Mouse (Mus musculus) layer of hippocampus, postnatal 14 days (tissue): ENCODE results near the gene Cyp2j12. TPM values are rescaled to one million over a fixed set of nuclear protein-coding genes. Genes with fewer than 3 reads are reported as not detected.
"Not testable (repeated sequence)": the region's sequence is repeated elsewhere in the genome, so short reads cannot be mapped to it uniquely, and the experiment has no call there.

ENCODE experiments used
- DNase-seq, 2 experiments: peaks; one replicate each; pipeline ENCODE4 v3.0.0; 2021 to 2022; ENCODE audit warnings: low spot score in 2 of 2, mixed read lengths in 1 of 2
- long read RNA-seq, 2 experiments: library from polyadenylated mRNA; stranded (forward); transcript quantifications; one replicate each; pipeline ENCODE4 v2.0.0; 2021
- total RNA-seq, 2 experiments: library from RNA; stranded (reverse); gene quantifications; 2 replicates each; pipeline ENCODE4 v1.2.3; 2021

Cyp2j12 gene
- total RNA-seq = 1 to 10 TPM; 1.1 to 1.8 TPM
- long read RNA-seq, experiment 1, partial matches to known transcripts = 0 of 1 reads
- long read RNA-seq, experiment 1, other reads (novel, unspliced or antisense) = 0 of 1 reads
- long read RNA-seq, experiment 2, partial matches to known transcripts = 4 of 9 reads
- long read RNA-seq, experiment 2, other reads (novel, unspliced or antisense) = 0 of 9 reads

DNA sequence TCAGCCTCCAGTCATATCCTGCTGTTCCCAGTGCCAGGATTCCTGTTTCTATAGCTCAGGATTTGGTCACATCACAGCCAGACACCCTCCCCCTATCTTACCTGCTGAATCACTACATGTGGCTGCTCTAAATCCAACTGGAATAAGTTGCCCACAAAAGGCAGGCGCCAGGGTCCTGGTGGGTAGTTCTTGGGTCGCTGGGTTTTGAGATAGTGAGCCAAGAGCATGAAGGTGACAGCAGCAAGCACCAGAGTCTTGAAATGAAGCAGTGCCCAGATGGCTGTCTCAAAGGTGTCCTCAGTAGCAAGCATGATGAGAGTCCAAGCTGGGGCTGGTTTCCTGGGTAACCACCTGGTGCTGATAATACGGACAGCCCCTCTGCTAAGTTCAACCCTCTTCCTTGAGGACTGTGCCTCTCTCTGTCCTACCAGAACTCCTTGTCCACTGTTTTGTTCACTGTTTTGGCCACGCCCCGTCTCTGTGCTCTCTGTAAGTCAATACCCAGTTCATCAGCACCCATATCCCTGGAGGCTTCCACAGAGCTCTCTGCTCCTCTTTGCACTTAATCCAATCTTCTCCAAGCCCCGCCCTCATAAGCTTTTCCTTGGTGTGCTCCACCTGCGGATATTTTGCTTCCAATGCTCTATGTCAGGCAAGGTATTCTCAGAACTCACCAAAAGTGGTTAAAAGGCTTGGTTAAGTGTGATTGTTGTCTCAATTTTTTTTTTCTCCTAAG is at the start of gene Cyp2j12:
TSS of gene Cyp2j12 (minus strand) at position 421 of the 736 bp plus-strand sequence.
- no peak for DNase-seq

GRCm38 (mm10) chr4:96189321-96189720 is 48.4 kb upstream of the Cyp2j12 start:
- DNase-seq = not testable (repeated sequence)

GRCm38 (mm10) chr4:96188671-96189070 is 47.7 kb upstream of the Cyp2j12 start:
- not testable (repeated sequence) for DNase-seq

DNA sequence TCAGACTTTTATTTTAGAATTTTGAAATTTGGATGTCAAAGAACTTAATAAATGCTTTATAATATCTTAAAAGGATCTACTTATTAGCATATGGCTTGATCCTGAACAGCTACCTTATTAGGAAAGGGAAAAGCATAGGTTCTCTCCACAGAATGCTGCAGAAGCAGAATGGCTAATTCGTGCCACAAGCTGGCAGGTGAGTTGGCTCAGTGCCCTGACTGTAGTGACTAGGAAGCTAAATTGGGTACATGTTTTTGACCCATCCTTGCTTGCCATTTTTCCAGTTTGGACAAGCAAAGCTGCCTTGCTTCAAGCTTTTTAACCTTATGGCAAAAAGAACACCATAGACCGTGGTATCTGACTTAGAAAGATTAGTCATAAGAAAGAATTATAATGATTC is 47.2 kb upstream of the Cyp2j12 start:
- DNase-seq = not testable (repeated sequence)

- not testable (repeated sequence) for DNase-seq
Measured at GRCm38 (mm10) chr4:96184716-96185115, 43.8 kb upstream of the Cyp2j12 start.

GRCm38 (mm10) chr4:96162839-96163238 is 21.9 kb upstream of the Cyp2j12 start:
- peak in 1 of 2 experiments; percentile 17 for DNase-seq

DNA sequence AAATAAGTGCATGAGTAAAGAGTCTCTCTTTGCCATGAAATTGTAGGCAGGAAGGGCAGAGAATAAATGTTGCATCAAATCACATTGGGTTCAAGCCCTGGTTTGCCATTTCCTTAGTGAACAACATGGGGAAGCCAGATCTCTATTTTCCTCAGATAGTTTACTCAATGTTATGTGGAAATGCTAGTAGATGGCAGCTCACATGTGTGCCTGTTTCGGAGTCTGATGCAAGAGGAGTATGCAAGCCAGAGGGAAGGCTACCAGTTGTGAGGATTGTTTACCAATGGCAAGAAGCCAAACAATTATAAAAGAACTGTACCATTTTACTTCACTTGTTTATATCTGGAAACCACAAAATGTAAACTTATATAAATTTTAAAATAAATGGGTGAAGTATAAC is 20.6 kb upstream of the Cyp2j12 start:
- no peak for DNase-seq

GRCm38 (mm10) chr4:96139226-96139625 is 1.7 kb downstream of the Cyp2j12 start:
- DNase-seq = no peak

DNA sequence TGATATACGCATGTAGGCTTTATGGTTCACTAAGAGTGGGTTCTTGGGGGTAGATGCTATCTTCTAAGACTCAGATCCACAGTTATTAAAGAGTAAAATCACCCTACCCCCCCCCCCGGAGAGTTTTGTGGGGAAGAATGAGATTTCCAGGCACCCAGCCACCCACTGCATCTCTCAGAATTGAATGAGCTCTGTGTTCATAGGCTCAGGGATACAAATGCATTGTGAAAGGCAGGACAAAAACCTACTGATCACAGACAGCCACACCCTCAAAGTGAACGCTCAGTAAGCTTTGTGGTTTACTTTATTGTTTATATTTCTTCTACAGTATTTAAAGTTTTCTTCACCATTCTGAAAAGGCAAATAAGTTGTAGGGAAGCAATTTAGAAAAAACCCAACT is 6.7 kb downstream of the Cyp2j12 start:
- no peak for DNase-seq

- no peak for DNase-seq
Measured at GRCm38 (mm10) chr4:96096841-96097240, 44.1 kb downstream of the Cyp2j12 start.

- DNase-seq = no peak
Measured at GRCm38 (mm10) chr4:96091869-96092268, 49.1 kb downstream of the Cyp2j12 start.

- not testable (repeated sequence) for DNase-seq
Measured at GRCm38 (mm10) chr4:96089356-96090048, 51.5 kb downstream of the Cyp2j12 start.

DNA sequence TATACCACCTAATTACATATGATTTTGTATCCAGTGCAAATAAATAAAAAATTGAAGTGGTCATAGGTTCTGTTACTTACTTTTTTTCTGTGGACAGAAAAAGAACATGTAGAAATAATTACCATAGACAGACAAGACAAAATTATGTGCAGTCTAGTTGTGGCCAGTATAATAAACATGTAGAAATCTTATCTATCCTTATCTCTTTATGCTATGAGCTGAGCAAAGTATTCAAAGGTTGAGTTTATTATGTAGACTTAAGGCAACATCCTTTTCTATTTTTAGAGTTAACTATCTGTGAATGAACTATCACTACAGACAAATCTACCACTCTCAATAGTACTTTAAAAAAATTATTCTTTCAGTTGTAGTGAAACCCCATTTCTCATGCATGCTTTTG is 62.6 kb downstream of the Cyp2j12 start:
- no peak for DNase-seq

DNA sequence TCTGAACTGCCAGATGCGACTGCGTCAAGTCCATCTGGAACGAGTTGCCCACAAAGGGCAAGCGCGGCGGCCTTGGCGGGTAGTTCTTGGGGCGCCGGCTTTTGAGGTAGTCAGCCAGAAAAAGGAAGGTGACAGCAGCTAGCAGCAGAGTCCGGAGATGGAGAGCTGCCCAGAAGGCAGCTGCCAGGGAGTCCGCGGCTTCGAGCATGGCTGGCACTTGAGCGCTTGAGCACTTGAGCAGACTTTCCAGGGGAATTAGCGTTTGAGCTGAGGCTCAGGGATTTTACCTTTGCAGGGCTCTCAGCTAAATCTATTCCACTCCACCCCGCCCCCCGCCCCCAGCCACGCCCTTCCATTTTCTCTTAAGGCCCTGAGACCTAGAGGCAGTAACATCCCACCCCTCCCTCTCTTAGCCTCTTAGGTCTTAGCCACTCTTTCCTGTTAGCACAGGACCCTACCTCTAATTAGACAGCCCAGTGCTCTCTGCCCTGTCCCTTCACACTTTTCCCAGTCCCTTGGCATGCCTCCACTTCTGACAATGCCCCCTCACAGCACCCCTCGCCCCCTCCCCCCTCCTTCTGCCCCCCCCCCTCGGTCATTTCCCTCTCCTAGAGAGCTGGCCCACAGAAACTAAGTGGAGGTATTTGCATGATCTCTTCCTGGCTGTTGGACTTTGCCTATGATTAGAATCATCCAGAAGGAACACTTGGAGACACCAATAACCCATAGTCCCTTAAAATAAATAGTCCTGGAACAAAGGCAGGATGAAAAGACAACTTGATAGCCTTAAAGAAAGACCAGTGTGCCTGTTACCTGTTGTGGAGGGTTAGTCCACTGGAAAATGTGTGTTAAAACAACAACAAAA is 63.5 kb downstream of the Cyp2j12 start, which contains the start of gene Cyp2j13:
TSS of gene Cyp2j13 (minus strand) at position 286 of the 865 bp plus-strand sequence.
- peak; percentile 22 to 46 for DNase-seq

- no peak for DNase-seq
Measured at GRCm38 (mm10) chr4:96062045-96062444, 78.9 kb downstream of the Cyp2j12 start.

GRCm38 (mm10) chr4:96060106-96060505 is 80.8 kb downstream of the Cyp2j12 start:
- no peak for DNase-seq

Other genes with a start within 250 kb of the Cyp2j12 start
- gene Hook1, start 173.9 kb downstream of the Cyp2j12 start, total RNA-seq = 10 to 100 TPM; 45.5 to 57.8 TPM
- 1 to 10 TPM in 1 of 2 experiments, under 1 TPM in 1; 0.90 to 1.1 TPM for gene Cyp2j13, start 63.6 kb downstream of the Cyp2j12 start, total RNA-seq
- under 1 TPM in 1 of 2 experiments, not detected in 1; 0.21 TPM for gene Cyp2j7, start 95.5 kb upstream of the Cyp2j12 start, total RNA-seq
- gene Cyp2j11, start 207.5 kb upstream of the Cyp2j12 start, total RNA-seq = not detected